Mouse (Mus musculus) neutrophil, adult 5-6 weeks (primary cell): ENCODE data around the gene Rps12. TPM values are rescaled to one million over a fixed set of nuclear protein-coding genes. Genes with fewer than 3 reads are reported as not detected.

Experiments
- ATAC-seq: fragments of 151-379, 151-347 bp; 2 replicates; pipeline ENCODE4 v1.8.0; 2017; ENCODE audit warnings: mild to moderate bottlenecking, moderate TSS enrichment; ENCODE audit not compliant: insufficient number of reproducible peaks, poor library complexity, low FRiP score, severe bottlenecking; ENCODE audit errors: extremely low read depth
- total RNA-seq: library from RNA; stranded (forward); fragments of 200-1000 nt; gene quantifications from 2 replicates; pipeline ENCODE4 v1.2.3, GENCODE M21; 2017

Gene Rps12
- 830 and 867 TPM in 2 replicates for total RNA-seq

DNA sequence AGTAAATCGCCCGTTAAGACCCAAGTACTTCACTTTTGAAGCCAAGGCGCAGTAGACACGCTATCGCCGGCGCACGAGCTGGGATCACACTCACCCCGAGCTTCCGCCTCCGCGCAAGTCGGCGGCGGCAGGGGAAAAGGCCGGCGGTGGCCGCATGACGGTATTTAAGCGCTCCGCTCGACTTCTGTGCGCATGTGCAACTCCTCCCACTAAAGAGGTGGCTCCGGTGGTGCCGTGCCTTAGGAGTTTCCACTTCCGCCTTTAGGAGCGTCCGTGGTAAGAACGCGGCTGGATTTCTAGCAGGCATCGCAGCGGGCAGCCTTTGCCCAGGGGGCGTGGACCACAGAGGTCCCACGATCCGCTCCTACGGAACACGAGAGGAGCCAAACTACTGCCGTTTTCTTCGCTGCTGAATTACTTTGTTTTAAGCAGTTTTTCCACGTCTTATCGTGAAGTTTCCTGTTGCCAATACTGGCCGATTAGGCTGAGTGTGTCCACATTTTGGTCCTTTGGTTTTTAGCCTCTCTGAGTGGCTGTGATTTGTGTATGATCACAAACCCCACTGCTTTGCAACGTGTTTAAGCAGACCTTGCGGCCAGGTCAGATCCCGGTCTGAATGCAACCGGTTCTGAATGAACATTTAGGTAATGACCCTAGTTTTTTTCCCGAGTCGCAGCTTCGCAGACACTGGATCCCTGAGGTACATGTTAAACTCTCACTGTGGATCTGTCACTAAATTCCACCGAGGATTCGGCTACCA lies at the start of gene Rps12:
Gene Rps12, minus strand, starts transcription at position 214 of the 760 bp plus-strand sequence.
- peak; percentile 99 for ATAC-seq

DNA sequence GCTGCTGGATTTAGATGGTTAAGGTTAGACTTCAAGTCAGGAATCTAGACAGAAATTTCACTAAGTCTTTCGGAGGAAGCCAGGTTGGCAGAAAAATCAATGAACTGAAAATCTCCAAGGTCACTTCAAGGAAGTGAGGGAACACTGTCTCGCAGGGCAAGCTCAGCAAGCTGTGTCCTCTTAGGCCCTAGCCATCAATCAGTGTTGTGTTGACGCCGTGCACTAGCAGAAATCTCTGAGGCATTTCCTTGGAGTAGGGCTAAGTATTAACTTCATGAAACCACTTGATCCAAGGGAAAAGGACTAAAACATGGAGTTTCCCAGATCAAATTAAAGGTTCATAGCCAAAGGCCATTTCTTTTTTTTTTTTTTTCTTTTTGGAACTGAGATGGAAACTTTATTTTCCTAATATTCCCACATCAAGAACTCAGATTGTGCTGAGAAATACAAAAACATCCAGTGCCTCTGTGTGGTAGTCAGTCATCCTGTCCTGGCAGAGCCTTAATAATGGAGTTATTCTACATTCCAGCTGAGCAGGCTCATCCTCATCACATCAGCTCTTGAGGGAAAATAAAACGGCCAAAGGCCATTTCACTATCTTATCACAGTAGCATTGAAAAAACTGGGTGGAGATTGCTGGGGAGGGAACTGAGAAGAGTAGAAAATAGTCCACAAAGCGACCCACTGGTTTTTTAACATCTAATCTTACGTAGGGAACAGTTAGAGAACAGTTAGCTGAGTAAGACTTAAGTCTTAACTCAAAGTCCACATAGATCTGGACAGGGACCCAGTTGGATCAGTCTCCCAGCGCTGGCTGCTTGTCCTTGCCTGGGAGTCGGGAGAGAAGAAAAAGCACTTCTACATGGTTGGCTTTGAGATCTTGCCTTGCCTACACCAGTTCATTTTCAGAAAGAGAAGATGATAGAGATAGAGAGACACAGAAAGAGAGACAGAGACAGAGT lies 49.2 kb upstream of the Rps12 start:
- ATAC-seq: no peak

DNA sequence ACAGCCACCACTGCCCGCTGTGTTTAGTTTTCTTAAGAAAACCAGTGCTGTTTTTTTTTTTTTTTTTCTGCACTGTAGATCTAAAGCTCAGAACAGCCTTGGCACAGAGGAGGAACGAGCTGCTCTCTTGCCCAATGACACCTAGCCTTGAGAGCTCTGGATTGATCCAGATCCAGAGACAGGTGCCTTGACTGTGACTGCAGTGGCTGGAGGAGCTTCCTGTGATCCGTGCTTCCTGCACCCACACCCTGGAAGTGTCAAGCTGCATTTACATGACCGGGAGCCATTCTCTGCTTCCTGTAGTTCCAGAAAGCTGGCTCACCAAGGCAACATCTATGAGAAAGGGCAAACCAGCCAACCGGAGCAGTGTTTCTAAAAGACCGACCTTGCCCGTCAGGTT lies 39.4 kb upstream of the Rps12 start:
- no peak for ATAC-seq

DNA sequence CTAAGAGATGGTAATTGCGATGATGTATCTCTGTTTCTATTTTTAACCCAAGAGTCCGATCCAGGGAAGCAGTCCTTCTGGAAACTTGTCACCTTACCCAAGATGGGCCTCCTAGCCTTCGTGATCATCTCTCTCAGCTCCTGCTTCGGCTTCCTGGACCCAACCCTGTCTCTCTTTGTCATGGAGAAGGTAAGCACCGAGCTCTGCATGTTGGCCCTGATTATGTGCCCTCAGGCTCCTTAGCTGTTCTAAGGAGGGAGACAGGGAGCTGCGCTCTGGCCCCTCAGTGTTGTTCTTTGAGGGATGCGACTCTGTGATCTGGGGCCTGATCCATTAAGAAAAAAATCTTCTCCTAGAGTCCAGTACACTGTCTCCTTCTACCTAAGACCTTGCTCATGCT lies 29.2 kb upstream of the Rps12 start:
- ATAC-seq: no peak

DNA sequence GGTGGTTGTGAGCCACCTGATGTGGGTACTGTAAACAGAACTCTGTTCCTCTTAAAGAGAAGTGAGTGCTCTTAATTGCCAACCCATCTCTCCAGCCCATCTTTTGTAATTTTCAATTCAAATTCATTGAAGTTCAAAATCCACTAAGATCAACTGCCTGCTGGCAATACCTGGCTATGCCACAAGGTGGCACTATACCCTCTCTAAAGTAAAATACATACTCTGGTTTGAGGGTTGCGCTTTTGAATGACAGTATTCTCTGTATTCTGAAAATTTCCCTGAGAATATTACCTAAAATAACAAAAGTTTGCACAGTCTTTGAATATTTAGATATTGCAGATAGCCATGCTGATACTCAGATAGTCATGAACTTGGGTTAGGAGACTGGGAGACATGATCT lies 28.1 kb upstream of the Rps12 start:
- peak; percentile 77 for ATAC-seq

DNA sequence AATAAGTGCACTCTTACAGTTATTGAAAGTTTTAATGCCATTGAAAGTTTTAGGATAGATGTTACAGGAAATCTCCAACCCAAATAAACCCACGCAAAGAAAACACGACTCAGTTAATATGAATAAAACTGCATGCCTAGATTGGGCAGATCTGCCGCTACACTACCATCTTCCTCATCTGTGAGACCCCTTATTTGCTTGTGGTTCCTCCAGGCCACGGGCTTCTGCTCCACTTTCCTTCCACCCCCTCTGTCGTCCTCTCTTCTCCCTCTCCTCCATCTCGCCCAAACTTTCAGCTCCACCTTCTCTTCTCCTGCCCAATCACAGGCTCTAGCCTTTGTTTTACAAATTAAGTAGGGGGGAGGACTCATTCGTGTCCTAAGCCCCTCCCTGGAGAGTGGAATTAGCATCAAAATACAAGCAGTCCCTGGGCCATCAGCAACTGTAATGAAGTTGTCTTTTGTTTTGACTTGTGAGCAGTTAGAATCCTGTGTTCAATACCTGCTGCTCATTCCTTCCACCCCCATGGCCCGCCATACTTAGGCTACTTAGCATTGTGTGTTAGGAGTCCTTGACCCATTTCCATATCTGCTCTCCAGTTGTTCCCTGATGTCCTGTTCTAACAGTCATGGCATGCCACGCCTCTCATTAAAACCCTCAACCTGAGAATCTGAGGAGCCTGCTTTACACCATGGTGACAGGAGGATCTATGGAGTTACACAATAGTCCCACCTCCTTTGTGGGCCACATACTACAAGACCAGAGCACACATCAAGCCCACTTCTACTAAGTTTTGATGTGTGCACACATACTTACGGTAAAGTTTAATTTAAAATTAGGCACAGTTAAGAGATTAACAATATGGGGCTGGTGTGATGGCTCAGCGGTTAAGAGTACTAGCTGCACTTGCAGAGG lies 26.0 kb upstream of the Rps12 start:
- no peak for ATAC-seq

DNA sequence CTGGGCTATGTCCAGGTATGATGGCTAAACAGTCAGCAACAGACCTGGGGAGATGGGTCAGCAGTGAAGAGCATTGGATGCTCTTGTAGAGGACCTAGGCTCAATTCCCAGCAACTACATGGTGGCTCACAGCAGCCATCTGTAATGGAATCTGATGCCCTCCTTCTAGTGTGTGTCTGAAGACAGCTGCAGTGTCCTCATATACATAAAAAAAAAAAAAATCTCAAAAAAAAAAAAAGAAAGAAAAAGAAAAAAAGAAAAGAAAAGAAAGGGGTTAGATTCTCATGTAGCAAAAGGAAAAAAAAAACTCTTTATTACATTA lies 25.3 kb upstream of the Rps12 start:
- no peak for ATAC-seq

DNA sequence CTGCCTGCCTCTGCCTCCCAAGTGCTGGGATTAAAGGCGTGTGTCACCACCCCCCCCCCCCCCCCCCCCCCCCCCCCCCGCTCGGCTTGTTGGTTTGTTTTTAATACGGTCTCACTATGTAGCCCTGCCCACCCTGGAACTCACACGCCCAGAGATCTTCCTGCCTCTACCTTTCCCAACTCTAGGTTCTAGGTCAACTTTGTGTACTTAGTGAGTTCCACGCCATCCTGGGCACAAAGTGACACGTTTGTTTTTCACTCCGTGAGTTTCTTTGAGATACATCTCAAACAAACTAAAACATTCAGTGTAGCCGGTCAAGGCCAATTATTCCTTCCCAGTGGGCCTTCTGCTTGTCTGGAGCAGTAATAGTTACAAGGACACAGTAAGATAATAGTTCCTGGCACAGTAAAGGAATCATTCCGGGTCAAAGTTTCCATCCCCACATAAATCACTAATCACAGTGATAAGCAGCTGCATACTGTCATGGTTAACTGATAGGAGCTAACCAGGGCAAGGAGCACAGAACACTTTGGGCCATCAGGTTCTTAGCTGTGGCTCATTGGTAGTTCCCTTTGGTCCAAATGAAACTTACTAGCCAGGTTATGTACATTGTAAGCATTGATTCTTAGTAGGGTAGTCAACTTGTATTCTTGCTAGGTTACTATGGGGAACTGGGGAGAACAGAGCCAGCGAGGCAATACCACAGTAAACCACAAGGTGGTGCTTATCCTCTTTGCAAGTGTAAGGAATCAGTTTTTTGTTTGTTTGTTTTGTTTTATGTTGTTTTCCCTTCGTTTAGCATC lies 24.8 kb upstream of the Rps12 start:
- ATAC-seq: peak; percentile 86

DNA sequence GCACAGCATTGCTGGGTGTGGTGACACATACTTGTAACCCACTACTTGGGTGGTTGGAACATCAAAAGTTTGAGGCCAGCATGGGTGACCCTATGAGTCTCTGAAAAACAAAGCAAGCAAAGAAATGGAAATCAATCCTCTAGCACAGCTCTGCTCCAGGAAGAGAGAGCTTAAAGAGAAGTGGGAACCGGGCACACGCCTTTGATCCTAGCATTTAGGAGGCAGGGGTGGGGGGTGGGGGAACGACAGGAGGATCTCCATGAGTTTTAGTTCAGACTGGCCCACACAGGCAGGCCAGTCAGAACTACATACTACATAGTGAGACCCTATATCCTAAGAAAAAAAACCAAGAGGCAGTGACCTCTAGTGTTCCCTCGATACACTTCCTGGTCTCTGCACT lies 19.1 kb upstream of the Rps12 start:
- ATAC-seq: no peak

DNA sequence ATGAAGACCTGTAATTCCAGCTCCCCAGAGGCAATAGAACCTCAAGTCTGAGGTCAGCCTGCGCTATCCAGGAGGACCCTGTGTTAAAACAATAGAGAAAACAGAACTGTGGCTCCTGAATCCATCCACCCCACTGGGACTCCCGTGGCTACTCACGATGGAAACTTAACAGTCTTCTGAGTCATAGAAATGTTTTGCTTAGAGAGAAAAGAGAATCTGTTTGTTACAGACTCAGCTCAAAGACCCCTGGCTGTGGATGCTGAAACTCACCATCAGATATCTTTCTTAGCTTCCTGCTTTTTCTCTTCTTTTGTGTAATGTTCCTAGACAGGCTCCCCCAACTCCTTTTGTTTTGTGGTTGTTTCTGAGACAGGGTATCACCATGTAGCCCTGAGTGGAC lies 17.6 kb upstream of the Rps12 start:
- ATAC-seq: no peak

DNA sequence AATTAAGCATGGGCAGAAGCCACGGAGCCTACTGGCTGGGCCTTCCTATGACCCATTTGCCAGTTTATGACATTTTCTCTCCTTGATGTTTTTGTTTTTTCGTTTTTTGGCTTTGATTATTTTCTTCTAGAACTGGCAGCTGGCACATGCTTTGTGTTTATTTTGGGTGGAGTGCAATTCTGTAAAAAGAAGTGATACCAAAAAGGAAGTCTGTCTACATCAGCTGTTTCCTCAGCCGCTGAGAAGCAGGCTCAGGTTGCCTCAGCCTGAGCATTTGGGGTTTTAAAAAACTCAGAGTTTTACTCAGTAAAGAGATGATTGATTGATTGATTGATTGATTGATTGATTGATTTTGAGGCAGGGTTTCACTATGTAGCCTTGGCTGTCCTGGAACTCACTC lies 15.8 kb upstream of the Rps12 start:
- no peak for ATAC-seq

DNA sequence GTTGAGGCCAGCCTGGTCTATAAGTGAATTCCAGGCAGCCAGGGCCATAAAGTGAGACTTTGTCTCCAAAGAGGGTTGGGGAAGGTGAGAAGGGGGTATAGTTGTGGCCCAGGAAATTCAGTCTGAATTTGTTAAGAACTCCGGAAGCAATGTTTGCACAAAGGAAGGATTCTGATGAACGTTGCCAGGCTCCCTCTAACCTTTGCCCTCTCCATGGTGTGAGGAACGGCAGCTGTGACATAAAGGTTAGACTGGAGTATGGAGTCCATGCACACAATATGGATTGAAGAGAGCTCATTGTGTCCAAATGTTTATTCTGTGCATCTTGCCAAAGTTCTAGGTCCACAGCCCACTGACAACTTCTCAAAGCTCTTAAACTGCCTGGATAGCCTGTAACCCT lies 12.9 kb upstream of the Rps12 start:
- ATAC-seq: no peak

DNA sequence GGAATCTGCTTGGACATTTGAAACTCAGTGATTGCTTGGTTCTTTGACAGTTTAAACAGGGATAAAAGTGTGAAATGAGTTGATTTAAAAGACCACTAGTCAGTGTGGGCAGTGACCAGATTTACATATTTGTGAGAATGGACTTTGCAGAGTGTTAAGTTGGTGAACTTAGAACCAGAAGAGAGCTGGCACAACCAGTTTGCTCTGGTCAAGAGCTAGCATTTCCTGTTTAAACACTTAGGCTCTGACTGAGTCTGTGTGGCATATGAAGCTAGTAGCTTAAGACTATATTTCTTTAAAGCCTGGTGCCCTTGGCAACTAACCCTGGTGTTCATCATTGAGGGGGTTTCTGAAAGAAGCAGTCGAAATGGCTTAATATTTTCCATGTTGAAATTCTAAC lies 11.1 kb upstream of the Rps12 start:
- ATAC-seq: no peak

DNA sequence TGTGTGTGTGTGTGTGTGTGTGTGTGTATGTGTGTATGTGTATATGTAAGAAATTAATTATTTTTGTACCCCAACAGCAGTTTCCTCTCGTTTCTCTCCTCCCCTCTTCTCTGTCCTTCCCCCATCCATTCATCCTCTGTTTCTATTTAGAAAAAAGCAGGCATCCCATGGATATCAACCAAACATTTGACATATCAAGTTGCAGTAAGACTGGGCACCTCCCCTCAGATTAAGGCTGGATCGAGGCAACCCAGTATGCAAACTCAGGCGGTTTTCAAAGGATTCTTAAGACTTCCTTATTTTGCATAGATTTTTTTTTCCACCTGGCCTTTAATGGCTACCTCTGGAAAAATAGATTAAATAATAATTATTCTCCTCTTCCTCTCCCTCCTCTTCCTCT lies 10.5 kb upstream of the Rps12 start:
- no peak for ATAC-seq

DNA sequence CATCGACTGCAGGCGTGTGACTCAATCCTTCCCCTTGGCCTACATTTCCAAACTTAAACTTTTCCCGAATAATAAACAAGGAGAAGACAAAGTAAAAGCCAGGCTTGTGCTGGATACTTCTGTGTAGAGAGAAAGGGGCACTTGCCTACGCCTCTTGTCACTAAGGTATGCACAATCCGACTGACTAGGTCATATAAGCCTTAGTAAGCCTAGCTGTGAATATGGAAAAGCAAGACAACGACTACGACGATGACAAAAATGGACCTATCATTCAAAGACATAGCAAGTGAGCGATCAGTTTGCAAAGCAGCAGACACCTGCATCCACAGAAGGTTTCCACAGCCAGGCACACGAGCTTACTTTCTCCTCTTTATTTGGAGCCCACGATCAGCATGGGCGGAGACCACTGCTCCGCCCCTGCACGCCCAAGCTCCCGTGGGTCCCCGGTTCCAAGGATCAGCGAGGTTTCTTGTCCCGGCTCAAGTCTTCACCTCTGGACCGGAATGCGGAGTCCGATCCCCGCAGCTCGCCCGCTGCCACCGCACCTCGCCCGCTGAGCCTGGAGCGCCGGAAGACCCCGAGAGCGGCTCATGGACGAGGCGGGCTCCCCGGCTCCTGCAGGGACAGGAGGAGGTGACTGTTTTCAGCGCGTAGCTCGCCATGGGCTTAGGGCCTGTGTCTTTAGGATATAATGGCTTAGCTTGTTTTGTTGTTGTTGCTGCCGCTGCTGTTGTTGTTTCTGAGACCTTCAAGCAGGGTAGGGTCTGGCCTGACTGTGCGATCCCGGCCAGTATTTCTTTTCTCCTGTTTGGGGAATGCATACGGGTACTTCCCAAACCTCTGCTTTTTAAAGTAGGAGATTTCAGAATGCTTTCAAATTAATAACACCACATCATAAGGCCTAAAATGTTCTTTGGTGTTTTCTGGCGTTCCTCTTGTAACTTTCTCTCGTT lies 9.8 kb upstream of the Rps12 start, which contains the start of gene Slc18b1:
Gene Slc18b1, plus strand, starts transcription at position 436 of the 953 bp plus-strand sequence.
- no peak for ATAC-seq

DNA sequence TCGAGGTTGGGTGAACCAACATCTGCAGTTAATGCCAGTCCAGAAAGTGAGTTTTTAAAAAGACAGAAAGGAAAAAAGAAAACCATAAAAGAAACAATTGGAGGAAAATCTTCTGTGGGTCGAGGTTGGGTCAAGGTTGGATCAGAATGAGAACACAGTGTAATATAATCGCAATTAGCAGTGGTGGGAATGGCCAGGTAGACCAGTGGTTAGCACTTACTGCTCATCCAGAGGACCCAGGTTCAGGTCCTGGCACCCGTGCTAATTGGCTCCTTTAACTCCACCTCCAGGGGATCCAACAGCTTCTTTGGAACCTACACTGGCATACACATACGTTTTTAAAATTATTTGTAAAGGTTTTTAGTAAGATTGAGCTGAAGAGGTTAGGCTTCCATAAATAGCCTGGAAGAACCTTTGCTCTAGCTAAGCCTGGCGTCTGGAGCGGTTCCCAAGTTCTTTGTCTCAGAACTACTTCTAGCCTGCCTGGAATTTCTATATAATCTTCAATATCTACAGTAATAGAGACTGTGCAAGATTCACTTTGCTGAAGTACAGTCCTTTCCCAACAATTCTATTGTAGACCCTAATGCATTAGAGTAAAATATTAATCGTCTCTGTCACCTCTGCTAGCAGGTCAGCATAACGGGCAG lies 8.9 kb upstream of the Rps12 start:
- no peak for ATAC-seq

DNA sequence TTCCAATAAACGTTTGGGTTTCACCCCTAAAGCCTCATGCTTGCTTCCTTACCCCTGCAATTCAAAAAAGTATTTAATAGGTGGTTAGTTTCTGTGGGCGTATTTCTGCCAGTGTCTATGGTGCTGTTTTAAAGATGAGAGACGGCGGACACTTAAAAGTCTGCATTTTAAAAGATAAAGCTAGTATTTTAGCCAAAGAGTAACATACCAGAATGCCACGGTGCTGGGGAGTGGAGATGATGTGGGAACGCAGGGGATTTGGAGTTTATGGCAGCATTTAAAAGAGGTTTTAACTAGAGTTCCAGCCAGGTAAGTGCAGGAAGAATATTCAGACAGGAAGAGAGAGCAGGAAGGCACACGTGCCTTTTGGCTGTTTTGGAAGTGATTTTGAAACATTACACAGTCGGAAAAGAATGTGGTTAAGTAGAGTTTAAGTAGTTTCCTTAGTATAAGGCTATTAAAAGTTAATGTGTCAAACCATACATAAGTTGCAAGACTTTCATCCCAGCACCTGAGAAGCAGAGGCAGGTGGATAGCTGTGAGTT lies 1.1 kb upstream of the Rps12 start:
- no peak for ATAC-seq
